In the genomic region with DNA sequence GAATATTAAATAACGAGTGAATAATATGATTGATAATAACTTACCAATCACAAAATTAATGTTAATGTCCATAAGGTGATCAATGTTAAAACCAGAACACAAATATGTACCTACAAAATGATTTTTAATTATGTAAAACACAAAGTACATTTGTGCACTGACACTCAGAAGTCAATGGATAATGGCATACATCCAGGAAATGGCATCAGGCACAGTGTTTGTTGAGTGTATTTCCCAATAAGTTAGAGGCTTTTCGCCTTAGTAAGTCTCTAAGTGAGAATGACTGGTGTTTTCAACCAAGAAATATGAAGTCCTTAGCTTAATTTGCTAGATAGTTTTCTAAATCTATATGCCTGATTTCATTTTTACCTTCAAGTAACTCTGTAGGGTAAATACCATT, we compare ENCODE assay signal across 23 mouse cellular contexts.
"Had no signal": no experiment of that assay in that cellular context is flagged by ENCODE, and none has a peak within 500 bp of the region (broad histone marks: within the 10 kb centered on the region; RNA-seq: fewer than 3 reads in every experiment).

No protein-coding gene starts in this region.

- ATAC-seq: hindbrain, embryonic 16.5 days; inflammation-experienced regulatory T-cells, adult 6 months; intestine, embryonic 15.5 days; intestine, postnatal 0 days had no signal

- H3K4me3 ChIP-seq: heart, embryonic 10.5 days; heart, embryonic 12.5 days; hindbrain, embryonic 10.5 days; hindbrain, embryonic 12.5 days; intestine, embryonic 15.5 days; layer of hippocampus, adult 2 months; left cerebral cortex, adult 2 months; limb, embryonic 10.5 days; limb, embryonic 12.5 days; liver, embryonic 13.5 days had no signal

- H3K4me2 ChIP-seq: heart, embryonic 12.5 days; hindbrain, embryonic 12.5 days; hindbrain, embryonic 14.5 days; intestine, embryonic 15.5 days; liver, embryonic 11.5 days; liver, embryonic 13.5 days had no signal

- H3K9me3 ChIP-seq: heart, embryonic 10.5 days; heart, embryonic 12.5 days; hindbrain, embryonic 10.5 days; hindbrain, embryonic 12.5 days; intestine, embryonic 15.5 days; limb, embryonic 10.5 days; limb, embryonic 12.5 days; liver, embryonic 13.5 days had no signal

- H3K9ac ChIP-seq: heart, embryonic 12.5 days; hindbrain, embryonic 12.5 days; hindbrain, embryonic 14.5 days; intestine, embryonic 15.5 days; limb, embryonic 12.5 days; liver, embryonic 13.5 days had no signal

- DNase-seq: gastrocnemius, adult 2 months; gastrocnemius, postnatal 10 days; gastrocnemius, postnatal 25 days; heart, adult 18-20 months; heart, postnatal 10 days; heart, postnatal 4 days; kidney, postnatal 25 days; kidney, postnatal 4 days; liver, embryonic 13.5 days had no signal

- H3K4me1 ChIP-seq: liver, embryonic 13.5 days had no signal

- H3K27me3 ChIP-seq: heart, embryonic 12.5 days; hindbrain, embryonic 12.5 days; intestine, embryonic 15.5 days; limb, embryonic 12.5 days; liver, embryonic 13.5 days had no signal

- H3K27ac ChIP-seq: heart, embryonic 10.5 days; hindbrain, embryonic 10.5 days; hindbrain, embryonic 12.5 days; hindbrain, embryonic 14.5 days; intestine, embryonic 15.5 days; layer of hippocampus, adult 2 months; left cerebral cortex, adult 2 months; limb, embryonic 10.5 days; liver, embryonic 13.5 days had no signal

- H3K36me3 ChIP-seq: heart, embryonic 10.5 days; heart, embryonic 12.5 days; hindbrain, embryonic 10.5 days; hindbrain, embryonic 12.5 days; intestine, embryonic 15.5 days; limb, embryonic 10.5 days; limb, embryonic 12.5 days; liver, embryonic 13.5 days had no signal
